9 mouse cellular contexts compared by ENCODE assay signal in the genomic region with DNA sequence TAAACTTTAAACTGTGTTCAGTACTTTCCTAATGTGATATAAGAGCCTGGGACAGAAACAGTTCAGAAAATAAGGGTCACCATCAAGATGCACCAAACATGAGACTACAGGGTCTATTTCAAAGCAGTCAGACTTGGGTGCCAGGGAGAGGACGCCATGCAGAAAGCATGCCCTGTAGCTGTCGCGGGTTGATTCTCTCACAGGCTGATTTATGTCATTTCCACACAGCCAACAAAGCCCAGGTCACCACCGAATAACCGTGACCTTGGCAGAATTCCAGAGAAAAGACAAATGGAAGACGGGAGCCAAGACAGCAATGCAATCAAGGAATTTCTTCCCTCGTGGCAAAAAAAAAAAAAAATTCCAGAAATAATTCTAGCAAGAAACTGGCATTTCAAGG.
A peak's percentile ranks its signal among the peaks of the same experiment; 100 is the strongest.
DNase-seq lines count a peak whose midpoint lies in the region; ATAC-seq and TF ChIP-seq lines count a peak whose summit lies in the region.
"Had no signal": no experiment of that assay in that cellular context is flagged by ENCODE, and none has a peak within 500 bp of the region (broad histone marks: within the 10 kb centered on the region; RNA-seq: fewer than 3 reads in every experiment).

No protein-coding gene starts in this region.

- TF ChIP-seq EP300 in heart, adult 2 months (IDR thresholded peaks at IDR 0.05; ENCODE audit: insufficient read depth, low read depth, low read length) = no peak

- intact Hi-C loops in heart, adult 2 months (cut with DNase I) = no loop called here

- no peaks in the 10 kb centered on the region for H3K36me3 ChIP-seq in forebrain, embryonic 15.5 days
- H3K36me3 ChIP-seq in heart, adult 2 months (ENCODE audit: control insufficient read depth, insufficient read depth, low read length) = no peaks in the 10 kb centered on the region
- no peaks in the 10 kb centered on the region for H3K36me3 ChIP-seq in heart, embryonic 10.5 days
- H3K36me3 ChIP-seq: embryonic facial prominence, embryonic 13.5 days had no signal

- H3K4me3 ChIP-seq in forebrain, embryonic 15.5 days = no peak overlapping the region
- no peak overlapping the region for H3K4me3 ChIP-seq in heart, adult 2 months
- H3K4me3 ChIP-seq in heart, embryonic 10.5 days = no peak overlapping the region
- H3K4me3 ChIP-seq: embryonic facial prominence, embryonic 13.5 days; megakaryocyte, embryonic 14.5 days had no signal

- no peak overlapping the region for H3K4me2 ChIP-seq in forebrain, embryonic 15.5 days (replicated peaks)
- H3K4me2 ChIP-seq: embryonic facial prominence, embryonic 13.5 days had no signal

- H3K9me3 ChIP-seq in forebrain, embryonic 15.5 days = no peaks in the 10 kb centered on the region
- H3K9me3 ChIP-seq in heart, embryonic 10.5 days = no peaks in the 10 kb centered on the region
- H3K9me3 ChIP-seq: embryonic facial prominence, embryonic 13.5 days; megakaryocyte, embryonic 14.5 days had no signal

- no peak for ATAC-seq in Patski
- ATAC-seq in forebrain, embryonic 15.5 days (replicated peaks) = peak; percentile 46

- H3K27ac ChIP-seq in forebrain, embryonic 15.5 days (replicated peaks) = peak overlapping the region; percentile 80
- H3K27ac ChIP-seq in heart, adult 2 months = no peak overlapping the region
- H3K27ac ChIP-seq in heart, embryonic 10.5 days = no peak overlapping the region
- H3K27ac ChIP-seq: embryonic facial prominence, embryonic 13.5 days had no signal

- no peaks in the 10 kb centered on the region for H3K79me2 ChIP-seq in heart, adult 2 months (replicated peaks; ENCODE audit: control insufficient read depth, insufficient read depth, low read length)

- H3K27me3 ChIP-seq in Patski = no peaks in the 10 kb centered on the region
- no peaks in the 10 kb centered on the region for H3K27me3 ChIP-seq in forebrain, embryonic 15.5 days
- no peaks in the 10 kb centered on the region for H3K27me3 ChIP-seq in heart, adult 2 months (ENCODE audit: control insufficient read depth, insufficient read depth, low read length)
- H3K27me3 ChIP-seq in heart, embryonic 10.5 days (ENCODE audit: insufficient read depth, poor library complexity, severe bottlenecking) = no peaks in the 10 kb centered on the region
- H3K27me3 ChIP-seq: embryonic facial prominence, embryonic 13.5 days had no signal

- WGBS in forebrain, embryonic 15.5 days = 27% methylated on average over 7 of the region's 7 CpGs
- 28% methylated on average over 7 of the region's 7 CpGs for WGBS in heart, adult 2 months
- 51% methylated on average over 7 of the region's 7 CpGs for WGBS in heart, embryonic 10.5 days

- in situ Hi-C loops in Patski (cut with MboI; ENCODE audit: low pct_unique_long_range_greater_than_20kb) = no loop called here

- no peak for TF ChIP-seq CTCF in Patski (IDR thresholded peaks at IDR 0.05)
- no peak for TF ChIP-seq CTCF in heart, adult 2 months (IDR thresholded peaks at IDR 0.05)

- POLR2A ChIA-PET in Patski (lab: Charles Lee) = no interaction called here

- peak; percentile 51 for DNase-seq in Patski (ENCODE audit: low read depth, low spot score)
- peak; percentile 64 for DNase-seq in adrenal gland, adult 8-10 months
- DNase-seq in kidney, postnatal 25 days = peak; percentile 18 to 36
- DNase-seq in urinary bladder, postnatal 10 days (ENCODE audit: low spot score) = no peak
- DNase-seq in heart, adult 2 months = no peak
- DNase-seq in heart, embryonic 10.5 days (ENCODE audit: low spot score) = no peak

- CTCF ChIA-PET in Patski (lab: Charles Lee) = interaction anchor here (0.7 to 1.9 kb wide), 2 partner anchors 10 to 161 kb away, joined by 3 to 5 read pairs; no protein-coding TSS in a partner anchor

- TF ChIP-seq POLR2A in heart, adult 2 months (IDR thresholded peaks at IDR 0.05; ENCODE audit: insufficient read depth, low read depth, low read length) = no peak

- H3K4me1 ChIP-seq in forebrain, embryonic 15.5 days = peaks cover 9% of the 10 kb centered on the region
- no peaks in the 10 kb centered on the region; the same call in 1 of the 2 replicates for H3K4me1 ChIP-seq in heart, adult 2 months (ENCODE audit: control insufficient read depth, insufficient read depth, low read length)
- H3K4me1 ChIP-seq in heart, embryonic 10.5 days = peaks cover 5% of the 10 kb centered on the region; the same call in 1 of the 2 replicates
- H3K4me1 ChIP-seq: megakaryocyte, embryonic 14.5 days had no signal

- no peak overlapping the region for H3K9ac ChIP-seq in forebrain, embryonic 15.5 days (replicated peaks)
- H3K9ac ChIP-seq in heart, adult 2 months (ENCODE audit: low read depth, low read length) = no peak overlapping the region
- H3K9ac ChIP-seq: embryonic facial prominence, embryonic 13.5 days had no signal

Comparison
In these comparisons a context has a peak if more than half of its experiments do, and no peak if none do; other contexts are left out.
1. DNase-seq: peak in Patski (single experiment), adrenal gland, adult 8-10 months (single experiment) and kidney, postnatal 25 days (2 of 2); none in urinary bladder, postnatal 10 days (single experiment), heart, adult 2 months (0 of 2) and heart, embryonic 10.5 days (single experiment).